Mouse (Mus musculus) megakaryocyte, embryonic 14.5 days (primary cell): ENCODE measurements around the gene Zfp931.
"Not testable (repeated sequence)": the region's sequence is repeated elsewhere in the genome, so short reads cannot be mapped to it uniquely, and the experiment has no call there.

ENCODE experiments used
- FLI1 ChIP-seq: IDR thresholded peaks from 2 replicates; pipeline ENCODE4 v1.6.1; 2012; ENCODE audit warnings: low read length, inconsistent platforms, mixed read lengths
- GATA1 ChIP-seq: IDR thresholded peaks from 3 replicates; pipeline ENCODE4 v1.6.1; 2012; ENCODE audit warnings: mixed read lengths, low read length, inconsistent platforms, borderline replicate concordance

DNA sequence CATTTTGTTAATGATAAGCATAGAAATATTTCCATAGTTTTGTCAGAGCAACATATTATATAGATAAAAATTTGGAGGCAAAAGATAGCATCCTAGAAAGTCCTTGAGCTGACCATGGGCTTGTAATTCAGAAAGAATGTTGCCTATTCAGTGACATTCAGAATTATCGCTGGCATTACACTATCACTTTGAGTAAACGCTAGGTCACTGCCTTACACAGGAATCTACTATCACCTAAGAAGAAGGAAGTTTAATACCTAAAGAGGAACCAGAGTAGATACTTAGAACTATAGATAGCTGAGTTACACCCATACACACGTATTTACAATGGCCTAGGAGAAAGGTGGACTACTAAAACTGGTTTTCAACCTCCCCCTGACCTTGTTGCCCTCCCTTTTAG is 58.8 kb downstream of the Zfp931 start:
- TF ChIP-seq GATA1, FLI1: not testable (repeated sequence)
